Mouse (Mus musculus) heart, embryonic 16.5 days (tissue): ENCODE measurements at regions not wholly inside any gene's neighbourhood (a gene's known extent, or its start where the extent isn't known, plus 50 kb on each side); places are given as distances from the start of the nearest gene placed in this dataset.

Source experiments
- ATAC-seq: fragments of 200-750 bp; cut with Nextera tagmentation; replicated peaks from 2 replicates; pipeline ENCODE4 v1.8.0; 2017; ENCODE audit warnings: moderate number of reproducible peaks; ENCODE audit not compliant: insufficient read depth, low FRiP score; ENCODE audit errors: extremely low read depth
- H3K27ac ChIP-seq: fragments of 300-500 bp; sonication (generic); 2 replicates; pipeline ENCODE4 v1.5.1; 2014; ENCODE audit warnings: mild to moderate bottlenecking, low read length, control low read depth, moderate library complexity
- H3K27me3 ChIP-seq: fragments of 300-500 bp; sonication (generic); 2 replicates; pipeline ENCODE4 v1.6.1; 2014; ENCODE audit warnings: low read length, mixed read lengths; ENCODE audit not compliant: control insufficient read depth, insufficient read depth
- H3K36me3 ChIP-seq: fragments of 300-500 bp; sonication (generic); 2 replicates; pipeline ENCODE4 v1.6.1; 2014; ENCODE audit not compliant: control insufficient read depth, insufficient read depth
- H3K4me1 ChIP-seq: fragments of 300-500 bp; sonication (generic); 2 replicates; pipeline ENCODE4 v1.6.1; 2014; ENCODE audit warnings: low read length, mixed read lengths; ENCODE audit not compliant: control insufficient read depth, insufficient read depth
- H3K4me2 ChIP-seq: fragments of 300-500 bp; sonication (generic); 2 replicates; pipeline ENCODE4 v1.6.1; 2014; ENCODE audit warnings: low read depth, mild to moderate bottlenecking, control low read depth, low read length
- H3K4me3 ChIP-seq: fragments of 300-500 bp; sonication (generic); 2 replicates; pipeline ENCODE4 v1.5.1; 2014; ENCODE audit warnings: mild to moderate bottlenecking, control low read depth, low read length
- H3K9ac ChIP-seq: fragments of 300-500 bp; sonication (generic); 2 replicates; pipeline ENCODE4 v1.6.1; 2014; ENCODE audit warnings: low read length, control low read depth
- H3K9me3 ChIP-seq: fragments of 300-500 bp; sonication (generic); replicated peaks from 2 replicates; pipeline ENCODE4 v1.6.1; 2016; ENCODE audit warnings: low read length; ENCODE audit not compliant: control insufficient read depth
- WGBS: fragments of 180-500 bp; shearing (Covaris S2); extraction: QIAGEN DNeasy Blood & Tissue Kit; methylation state at CpG from one replicate; pipeline ENCODE4 v1.1.7; 2014; 5-methylcytosine and 5-hydroxymethylcytosine counted together

GRCm38 (mm10) chr12:58743800-58744199 is 268.0 kb downstream of the Sec23a start:
- no peak overlapping the region for H3K4me3 ChIP-seq
- H3K4me1 ChIP-seq: no peaks in the 10 kb centered on the region
- no peak overlapping the region for H3K4me2 ChIP-seq
- no peaks in the 10 kb centered on the region for H3K27me3 ChIP-seq
- no peak for ATAC-seq
- H3K9ac ChIP-seq: no peak overlapping the region
- H3K9me3 ChIP-seq: no peaks in the 10 kb centered on the region
- 46% methylated on average over 1 of the region's 1 CpGs for WGBS
- no peaks in the 10 kb centered on the region for H3K36me3 ChIP-seq
- no peak overlapping the region for H3K27ac ChIP-seq

GRCm38 (mm10) chr12:58728094-58728493 is 283.7 kb downstream of the Sec23a start:
- 35% methylated on average over 1 of the region's 1 CpGs for WGBS
- H3K9ac ChIP-seq: no peak overlapping the region
- ATAC-seq: no peak
- no peaks in the 10 kb centered on the region for H3K27me3 ChIP-seq
- H3K27ac ChIP-seq: no peak overlapping the region
- no peak overlapping the region for H3K4me2 ChIP-seq
- H3K36me3 ChIP-seq: no peaks in the 10 kb centered on the region
- no peaks in the 10 kb centered on the region for H3K9me3 ChIP-seq
- no peak overlapping the region for H3K4me3 ChIP-seq
- H3K4me1 ChIP-seq: no peaks in the 10 kb centered on the region

- H3K27ac ChIP-seq: no peak overlapping the region
- H3K4me3 ChIP-seq: no peak overlapping the region
- no peaks in the 10 kb centered on the region for H3K36me3 ChIP-seq
- no peak for ATAC-seq
- no peak overlapping the region for H3K4me2 ChIP-seq
- H3K9ac ChIP-seq: no peak overlapping the region
- no peaks in the 10 kb centered on the region for H3K4me1 ChIP-seq
- H3K9me3 ChIP-seq: no peaks in the 10 kb centered on the region
- no peaks in the 10 kb centered on the region for H3K27me3 ChIP-seq
- 69% methylated on average over 2 of the region's 2 CpGs for WGBS
Observed at GRCm38 (mm10) chr12:58727547-58727946, 284.3 kb downstream of the Sec23a start.

GRCm38 (mm10) chr12:58717908-58718307 is 293.9 kb downstream of the Sec23a start:
- ATAC-seq: no peak
- H3K4me1 ChIP-seq: no peaks in the 10 kb centered on the region
- no peaks in the 10 kb centered on the region for H3K9me3 ChIP-seq
- 79% methylated on average over 6 of the region's 6 CpGs for WGBS
- H3K4me3 ChIP-seq: no peak overlapping the region
- H3K9ac ChIP-seq: no peak overlapping the region
- no peak overlapping the region for H3K27ac ChIP-seq
- no peaks in the 10 kb centered on the region for H3K36me3 ChIP-seq
- no peak overlapping the region for H3K4me2 ChIP-seq
- H3K27me3 ChIP-seq: no peaks in the 10 kb centered on the region

DNA sequence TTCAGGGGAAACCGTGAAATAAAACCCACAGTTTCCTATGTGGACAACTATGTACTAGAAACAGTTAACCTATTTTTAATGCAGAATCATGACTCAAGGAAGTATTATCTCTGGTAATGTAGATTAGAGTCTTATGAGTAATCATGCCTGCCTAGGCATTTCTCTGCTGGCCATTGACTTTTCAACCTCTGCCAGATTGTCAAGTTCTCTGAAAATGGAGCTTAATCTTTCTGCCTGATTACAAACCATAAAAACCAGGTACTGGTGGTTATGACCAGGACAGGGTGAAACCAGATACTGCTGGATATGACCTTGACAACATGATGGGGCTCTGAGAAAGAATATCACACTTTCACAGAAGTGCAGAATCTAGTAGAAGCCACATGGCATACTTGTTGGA is 297.6 kb downstream of the Sec23a start:
- no peak overlapping the region for H3K4me2 ChIP-seq
- H3K9ac ChIP-seq: no peak overlapping the region
- no peaks in the 10 kb centered on the region for H3K36me3 ChIP-seq
- H3K9me3 ChIP-seq: no peaks in the 10 kb centered on the region
- ATAC-seq: no peak
- WGBS: 69% methylated on average over 1 of the region's 1 CpGs
- H3K27me3 ChIP-seq: no peaks in the 10 kb centered on the region
- no peak overlapping the region for H3K4me3 ChIP-seq
- no peaks in the 10 kb centered on the region for H3K4me1 ChIP-seq
- no peak overlapping the region for H3K27ac ChIP-seq

- whole genome bisulfite sequencing: 85% methylated on average over 5 of the region's 5 CpGs
- H3K9ac ChIP-seq: no peak overlapping the region
- H3K4me2 ChIP-seq: no peak overlapping the region
- no peak for ATAC-seq
- H3K36me3 ChIP-seq: no peaks in the 10 kb centered on the region
- H3K27me3 ChIP-seq: no peaks in the 10 kb centered on the region
- H3K27ac ChIP-seq: no peak overlapping the region
- H3K4me1 ChIP-seq: no peaks in the 10 kb centered on the region
- H3K4me3 ChIP-seq: no peak overlapping the region
- no peaks in the 10 kb centered on the region; the same call in 1 of the 2 replicates for H3K9me3 ChIP-seq
Observed at GRCm38 (mm10) chr12:58695680-58696079, 316.1 kb downstream of the Sec23a start.

DNA sequence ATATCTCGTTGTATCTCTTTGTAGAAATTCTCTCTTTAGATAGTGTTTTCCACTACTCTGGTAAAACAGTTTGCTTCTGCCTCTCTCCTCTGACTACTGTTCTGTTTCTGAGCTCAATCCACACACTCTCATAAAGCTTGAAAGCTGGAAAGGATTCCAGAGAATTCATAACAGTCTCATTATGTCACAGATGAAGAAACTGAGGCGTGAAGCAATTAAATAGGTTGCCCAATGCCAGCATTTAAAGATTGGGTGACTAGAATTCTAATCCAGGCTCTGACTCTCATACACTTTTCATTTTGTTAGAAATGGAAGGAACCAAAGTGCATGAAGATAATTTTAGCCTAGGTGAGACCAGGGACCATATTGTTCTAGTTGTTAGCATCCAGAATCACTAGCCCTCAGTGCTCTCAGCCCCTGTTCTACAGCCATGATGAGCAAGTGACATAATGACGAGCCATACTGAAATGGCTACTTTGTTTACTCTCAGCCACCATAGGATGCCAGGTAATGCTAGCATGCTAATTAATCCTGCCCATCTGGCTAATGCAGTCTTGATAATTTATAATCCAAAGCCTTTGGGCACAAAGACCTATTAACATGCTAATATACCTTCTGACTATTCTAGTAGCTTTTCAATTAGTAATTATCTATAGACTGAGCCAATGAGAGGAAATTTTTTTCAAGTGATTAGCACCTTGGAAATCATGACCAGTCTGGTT is 341.7 kb downstream of the Sec23a start:
- H3K4me3 ChIP-seq: no peak overlapping the region
- H3K4me2 ChIP-seq: no peak overlapping the region
- no peak overlapping the region for H3K9ac ChIP-seq
- no peaks in the 10 kb centered on the region for H3K27me3 ChIP-seq
- ATAC-seq: no peak
- H3K9me3 ChIP-seq: no peaks in the 10 kb centered on the region
- H3K4me1 ChIP-seq: no peaks in the 10 kb centered on the region
- no peak overlapping the region for H3K27ac ChIP-seq
- H3K36me3 ChIP-seq: no peaks in the 10 kb centered on the region
- WGBS: 71% methylated on average over 3 of the region's 3 CpGs

GRCm38 (mm10) chr12:58654530-58655056 is 357.2 kb downstream of the Sec23a start:
- WGBS: 91% methylated on average over 2 of the region's 2 CpGs
- no peaks in the 10 kb centered on the region for H3K27me3 ChIP-seq
- no peak overlapping the region for H3K9ac ChIP-seq
- H3K4me1 ChIP-seq: no peaks in the 10 kb centered on the region
- no peak overlapping the region for H3K4me3 ChIP-seq
- no peak for ATAC-seq
- no peaks in the 10 kb centered on the region for H3K9me3 ChIP-seq
- no peak overlapping the region for H3K4me2 ChIP-seq
- no peaks in the 10 kb centered on the region for H3K36me3 ChIP-seq
- no peak overlapping the region for H3K27ac ChIP-seq

DNA sequence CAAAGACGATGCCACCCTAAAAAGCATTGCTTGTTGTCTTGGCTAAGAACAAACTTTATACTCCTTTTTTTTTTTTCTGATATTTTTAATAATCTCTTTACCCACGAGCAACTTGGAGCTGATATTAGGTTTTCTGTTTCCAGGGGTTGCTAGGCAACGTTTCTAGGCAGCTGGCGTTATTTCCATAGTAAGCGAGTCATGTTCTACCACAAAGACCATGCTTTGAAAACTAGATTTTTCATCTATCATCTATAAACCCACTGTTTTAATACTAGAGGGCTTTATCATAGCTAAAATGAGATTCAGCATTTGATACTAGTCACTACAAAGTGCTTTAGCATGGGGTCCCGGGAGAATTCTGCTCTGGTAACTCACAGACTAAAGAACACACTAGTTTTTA is 358.1 kb downstream of the Sec23a start:
- H3K4me3 ChIP-seq: no peak overlapping the region
- H3K9me3 ChIP-seq: no peaks in the 10 kb centered on the region
- no peak overlapping the region for H3K9ac ChIP-seq
- no peak for ATAC-seq
- no peaks in the 10 kb centered on the region for H3K4me1 ChIP-seq
- no peaks in the 10 kb centered on the region for H3K36me3 ChIP-seq
- H3K27me3 ChIP-seq: no peaks in the 10 kb centered on the region
- H3K27ac ChIP-seq: no peak overlapping the region
- H3K4me2 ChIP-seq: no peak overlapping the region
- 75% methylated on average over 6 of the region's 6 CpGs for WGBS
